Mouse (Mus musculus): ENCODE measurements around the gene Dlg2. TPM values are rescaled to one million over a fixed set of nuclear protein-coding genes. Genes with fewer than 3 reads are reported as not detected.
A peak's percentile ranks its signal among the peaks of the same experiment; 100 is the strongest.

Dlg2 gene
- total RNA-seq, 2 experiments from 2014 or later = 2.7 to 2.9 TPM

DNA sequence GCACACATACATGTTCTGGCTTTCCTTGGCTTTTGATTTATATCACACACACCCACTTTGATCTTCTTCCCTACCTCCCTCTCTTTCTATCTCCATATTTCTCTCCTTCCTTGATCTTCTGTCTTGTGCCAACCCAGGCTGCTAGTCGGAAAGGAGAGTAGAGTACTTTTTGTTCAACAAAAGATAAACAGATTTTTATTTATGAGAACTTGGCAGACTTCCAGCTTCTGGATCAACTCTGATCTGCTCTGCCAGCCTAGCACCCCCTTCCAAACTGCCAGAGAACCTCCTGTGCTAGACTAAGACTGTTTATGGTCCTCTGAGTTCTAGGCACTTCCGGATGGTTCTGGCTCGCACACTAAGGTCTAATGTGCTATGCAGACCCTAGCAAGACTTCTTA lies 968.3 kb downstream of the Dlg2 start:
- DNase-seq = no peak

DNA sequence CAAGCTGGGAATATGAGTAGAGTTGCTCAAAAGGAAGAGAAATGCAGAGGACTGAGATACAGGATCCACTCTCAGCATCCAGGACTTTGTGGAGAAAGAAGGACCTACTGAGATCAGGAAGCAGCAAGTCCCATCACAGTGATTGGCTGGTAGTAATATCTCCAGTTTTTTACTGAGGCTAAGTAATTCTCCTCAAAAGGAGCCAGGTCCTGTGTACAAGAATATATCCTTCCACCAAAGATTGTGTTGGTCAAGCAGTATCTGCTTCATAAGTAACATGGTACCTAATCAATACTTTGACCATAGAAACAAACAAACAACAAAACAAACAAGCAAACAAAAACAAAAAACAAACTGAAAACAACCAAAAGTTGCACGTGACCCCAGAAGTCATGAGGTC lies 980.3 kb downstream of the Dlg2 start:
- no peak for DNase-seq

DNA sequence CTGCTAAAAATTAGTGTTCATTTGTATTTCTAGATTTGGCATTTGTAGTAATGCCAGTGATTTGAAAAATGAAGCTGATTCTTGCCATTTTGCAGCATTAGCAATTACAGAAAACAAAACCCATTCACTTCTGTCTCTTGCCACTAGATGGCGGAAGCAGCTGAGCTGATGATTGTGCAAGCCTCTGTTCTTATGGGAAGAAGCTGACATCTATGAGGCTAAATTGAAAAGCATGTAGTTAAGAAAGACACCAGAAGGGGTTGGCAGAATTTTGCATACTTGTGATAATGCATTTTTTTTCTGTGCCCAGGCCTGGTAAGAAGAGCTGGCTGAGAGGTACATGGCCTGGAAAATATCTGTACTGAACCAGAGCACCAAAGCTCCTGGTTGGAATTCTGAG lies 980.7 kb downstream of the Dlg2 start:
- peak; percentile 64 for DNase-seq

DNA sequence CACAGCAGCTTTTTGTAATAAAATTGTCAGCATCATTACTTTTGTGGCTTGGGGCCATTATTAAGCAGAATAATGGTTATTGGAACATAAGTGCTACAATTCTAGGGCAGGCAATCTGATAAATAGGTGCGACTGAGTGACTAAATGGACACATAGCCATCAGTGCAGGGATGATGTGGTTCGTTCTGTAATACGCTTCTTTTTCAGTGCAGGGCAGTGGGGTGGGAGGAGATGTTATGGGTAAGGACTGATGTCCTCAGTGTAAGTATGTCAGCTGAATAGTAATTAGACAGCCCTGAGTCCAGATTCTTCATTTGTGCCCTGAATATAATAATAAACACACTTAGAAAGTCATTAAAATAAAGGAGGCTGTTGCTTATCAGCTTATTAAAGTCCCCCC lies 984.9 kb downstream of the Dlg2 start:
- DNase-seq = no peak

DNA sequence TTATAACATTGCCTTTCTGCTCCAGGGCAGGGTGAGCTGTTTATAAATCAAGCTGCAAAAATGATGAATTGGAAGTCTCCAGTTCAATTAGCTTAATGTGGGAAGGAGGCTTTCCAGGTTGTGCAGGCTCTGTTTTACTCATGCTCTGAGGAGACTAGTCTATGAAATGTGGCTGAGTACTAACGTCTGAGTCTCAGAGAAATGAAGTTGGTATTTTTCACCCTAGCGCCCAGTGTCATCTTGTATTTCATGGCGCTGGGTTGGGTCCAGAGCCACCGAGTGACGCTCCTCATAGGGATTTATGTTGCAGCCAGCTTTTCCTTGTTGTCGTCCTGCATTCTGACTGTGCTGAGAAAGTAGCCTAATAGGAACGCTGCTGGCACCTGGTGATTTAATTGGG lies 986.8 kb downstream of the Dlg2 start:
- no peak for DNase-seq

DNA sequence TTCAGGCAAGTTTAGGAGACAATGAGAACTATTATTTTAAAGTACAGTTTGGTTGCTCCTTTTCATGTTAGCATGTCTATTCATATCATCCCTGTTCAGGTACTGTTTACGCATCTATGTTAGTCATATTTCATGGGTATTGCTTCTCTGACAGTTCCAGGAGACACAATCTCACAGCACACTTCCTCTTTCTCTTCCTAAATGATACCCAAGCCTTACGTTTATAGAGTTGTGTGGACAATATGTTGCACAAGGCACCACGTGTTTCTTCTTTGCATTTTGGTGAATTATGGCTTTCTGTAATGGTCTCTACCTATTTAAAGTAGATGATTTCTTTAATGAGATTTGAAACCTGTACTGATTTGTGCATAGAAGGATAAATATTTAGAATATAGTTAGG lies 990.6 kb downstream of the Dlg2 start:
- DNase-seq = no peak

DNA sequence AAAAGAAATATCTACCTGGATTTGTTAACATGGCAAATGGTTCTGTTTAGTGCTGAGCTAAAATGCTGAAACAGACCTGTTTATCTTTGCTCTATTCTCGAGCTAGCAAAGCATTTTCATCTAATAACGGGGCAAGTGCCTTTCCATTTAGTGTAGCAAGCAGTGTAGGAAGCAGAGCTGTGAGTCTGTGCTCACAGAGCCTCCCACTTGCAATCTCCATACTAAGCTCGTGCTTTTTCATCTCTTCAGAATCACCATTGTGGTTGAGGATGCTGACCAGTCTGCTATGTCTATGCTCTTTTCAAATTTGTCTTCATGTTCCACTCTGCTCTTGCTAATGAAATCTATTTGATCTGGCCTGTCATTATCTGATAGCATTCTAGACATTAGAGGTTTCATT lies 1002.7 kb downstream of the Dlg2 start:
- no peak for DNase-seq

DNA sequence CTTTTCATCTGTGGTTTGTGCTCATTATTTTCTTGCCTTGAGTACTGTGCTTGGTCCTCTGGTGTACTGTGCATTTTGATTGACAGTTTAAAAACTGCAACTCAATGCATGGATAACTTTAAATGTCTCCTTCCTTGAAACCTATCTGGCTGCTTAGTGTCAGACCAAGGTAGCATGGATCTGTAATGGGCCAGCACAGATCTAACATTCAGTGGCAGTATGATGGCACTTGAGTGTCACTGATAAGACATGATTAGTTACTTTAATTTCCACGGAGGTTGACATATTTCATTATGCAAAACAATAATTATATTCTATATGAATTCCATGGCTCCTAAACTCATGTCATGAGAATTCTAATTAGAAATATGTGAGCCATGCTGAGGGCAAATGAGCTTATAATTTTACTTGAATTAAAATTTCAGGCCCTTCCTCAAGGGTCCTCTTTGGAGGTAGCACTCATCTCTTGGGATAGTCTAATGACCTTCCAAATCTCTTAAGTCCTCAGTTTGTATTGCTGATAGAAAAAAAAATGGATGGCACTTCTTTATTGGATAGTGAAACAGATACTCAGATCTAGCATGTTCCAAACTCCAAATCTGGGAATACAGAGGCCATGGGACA lies 1005.2 kb downstream of the Dlg2 start:
- DNase-seq = no peak

DNA sequence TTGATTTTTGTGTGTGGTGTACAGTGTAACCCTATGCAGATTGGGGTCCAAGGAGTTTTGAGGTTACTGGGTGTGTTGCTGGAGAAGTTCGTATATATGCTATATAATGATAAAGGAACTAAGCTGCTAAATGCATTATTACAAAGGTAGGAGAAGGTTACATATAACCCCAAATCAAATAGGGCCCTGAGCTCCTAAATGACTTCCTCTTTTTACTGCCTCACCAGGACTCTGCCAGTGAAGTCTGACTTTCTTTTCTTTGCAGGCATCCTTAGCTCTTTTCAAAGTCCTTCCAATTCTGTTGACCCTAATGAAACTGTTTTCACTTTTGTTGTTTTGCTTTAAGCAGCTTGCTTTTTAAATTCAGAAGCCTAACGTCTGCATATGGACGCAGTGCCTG lies 1016.8 kb downstream of the Dlg2 start:
- DNase-seq = no peak

DNA sequence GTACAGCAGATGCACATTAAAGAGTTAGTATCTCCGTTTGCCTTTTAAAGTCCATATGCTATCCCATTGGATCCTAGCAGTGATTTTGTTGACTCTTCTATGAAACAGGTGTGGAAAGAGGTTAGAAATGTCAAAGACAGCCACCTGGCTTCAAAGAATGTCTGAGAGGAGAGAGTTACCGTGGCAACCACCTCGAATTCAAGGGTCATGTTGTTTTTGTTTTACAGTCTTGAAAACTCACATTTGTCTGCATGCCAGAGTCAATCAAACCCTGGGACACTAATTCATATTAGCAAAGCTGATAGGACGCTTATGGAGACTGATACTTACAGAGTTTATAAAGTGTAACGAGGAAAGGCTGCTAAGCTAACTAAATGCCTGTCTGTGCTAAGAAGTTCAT lies 1019.1 kb downstream of the Dlg2 start:
- DNase-seq = no peak

DNA sequence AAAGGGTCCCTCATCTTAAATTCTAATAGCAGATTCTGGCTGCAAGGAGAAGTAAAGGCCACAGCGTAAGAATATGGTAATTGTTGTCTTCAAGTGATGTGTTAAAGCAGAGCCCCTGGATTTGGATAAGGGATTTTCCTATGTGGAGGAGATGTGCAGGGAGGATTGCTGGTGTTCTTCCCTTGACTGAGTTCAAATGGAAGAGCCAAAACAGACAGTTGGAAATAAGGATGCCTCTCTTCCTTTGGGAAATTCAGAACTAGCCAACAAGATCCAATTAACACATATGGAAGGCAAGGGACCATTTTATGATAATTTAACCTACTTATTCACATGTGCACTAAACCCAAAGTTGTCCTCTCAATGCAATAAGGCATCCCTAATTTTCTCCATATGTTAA lies 1034.6 kb downstream of the Dlg2 start:
- no peak for DNase-seq

DNA sequence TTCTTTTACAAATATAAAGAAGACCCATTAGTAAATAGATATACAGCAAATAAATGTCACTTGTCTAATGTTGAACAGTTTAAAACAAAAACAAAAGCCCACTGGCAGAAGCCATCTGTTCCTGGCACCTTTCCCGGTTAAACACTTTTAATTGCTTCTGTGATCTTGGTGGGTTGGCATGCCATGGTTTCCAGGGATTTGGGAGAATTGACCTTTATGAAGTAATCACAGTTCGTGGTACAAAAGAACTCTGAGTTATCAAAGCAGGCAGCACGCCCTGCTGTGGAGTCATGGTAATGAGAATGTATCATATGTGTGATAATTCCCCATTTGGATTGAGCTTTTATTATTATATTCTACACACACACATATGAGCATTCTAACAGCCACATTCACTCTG lies 1038.0 kb downstream of the Dlg2 start:
- DNase-seq = no peak

DNA sequence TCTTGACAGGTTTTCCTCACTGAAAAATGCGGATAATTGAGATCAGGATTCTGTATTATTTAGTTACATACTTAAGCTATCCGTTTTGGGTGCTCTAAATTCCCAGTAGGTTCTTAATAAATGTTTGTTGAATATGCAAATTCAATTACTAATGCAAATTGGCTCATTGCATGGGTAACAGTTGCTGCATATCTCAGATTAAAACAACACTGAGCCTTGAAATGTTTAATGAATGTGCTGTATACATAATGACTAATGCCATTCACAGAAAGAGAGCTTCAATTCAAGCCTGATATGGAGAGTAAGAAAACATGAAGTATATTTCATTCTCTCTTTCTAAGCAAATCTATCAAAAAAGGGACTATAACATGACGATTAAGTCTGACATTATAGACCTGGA lies 1039.8 kb downstream of the Dlg2 start:
- DNase-seq = no peak

DNA sequence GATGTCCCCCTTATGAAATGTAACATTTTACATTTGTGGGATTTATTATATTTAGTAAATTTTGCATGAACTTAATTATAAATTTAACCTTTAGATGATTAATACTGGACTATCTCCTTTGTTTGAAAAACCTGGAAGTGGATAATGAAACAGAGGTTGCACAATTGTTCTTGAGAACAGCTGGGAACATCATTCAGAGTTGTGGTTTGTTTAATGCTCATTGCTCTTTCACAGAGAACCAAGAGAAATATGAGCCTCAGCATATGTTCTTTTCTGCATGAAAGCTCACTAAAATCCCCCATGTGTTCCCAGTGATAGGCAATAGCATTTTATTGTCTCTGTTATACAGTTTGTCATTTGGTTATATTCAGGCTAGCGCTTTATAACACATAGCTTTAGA lies 1049.4 kb downstream of the Dlg2 start:
- DNase-seq = no peak

DNA sequence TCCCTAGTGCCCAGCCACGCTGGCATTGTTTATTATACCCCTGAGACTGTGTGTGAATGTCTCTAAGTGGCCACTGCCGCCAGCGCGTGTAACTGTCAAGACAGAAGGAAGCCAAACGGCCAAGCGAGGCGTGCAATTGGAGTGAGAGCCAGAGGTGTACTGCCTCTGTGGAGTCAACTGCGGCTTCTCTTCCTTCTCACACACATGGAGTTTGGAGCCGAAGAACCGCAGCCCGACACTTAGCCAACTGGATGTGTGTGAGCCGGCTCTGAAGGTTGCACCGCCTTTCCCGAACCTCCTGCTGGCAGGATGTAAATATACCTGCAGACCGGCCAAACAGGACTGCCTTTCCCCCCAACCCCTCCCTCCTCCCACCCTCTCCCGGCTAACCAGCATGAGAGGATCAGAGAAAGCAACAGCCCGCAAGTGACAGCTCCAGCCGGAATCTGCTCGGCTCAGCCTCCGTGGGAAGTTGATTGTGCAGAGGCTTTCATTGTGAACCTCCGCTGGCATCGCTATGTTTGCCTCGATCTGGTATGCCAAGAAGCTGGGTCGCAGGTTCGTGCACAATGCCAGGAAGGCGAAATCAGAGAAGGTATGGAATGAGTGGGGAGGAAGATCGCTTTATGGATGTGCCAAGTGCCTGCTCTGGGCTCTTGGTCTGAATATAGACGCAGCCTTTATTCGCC lies 1066.3 kb downstream of the Dlg2 start:
- peak; percentile 4 for DNase-seq

DNA sequence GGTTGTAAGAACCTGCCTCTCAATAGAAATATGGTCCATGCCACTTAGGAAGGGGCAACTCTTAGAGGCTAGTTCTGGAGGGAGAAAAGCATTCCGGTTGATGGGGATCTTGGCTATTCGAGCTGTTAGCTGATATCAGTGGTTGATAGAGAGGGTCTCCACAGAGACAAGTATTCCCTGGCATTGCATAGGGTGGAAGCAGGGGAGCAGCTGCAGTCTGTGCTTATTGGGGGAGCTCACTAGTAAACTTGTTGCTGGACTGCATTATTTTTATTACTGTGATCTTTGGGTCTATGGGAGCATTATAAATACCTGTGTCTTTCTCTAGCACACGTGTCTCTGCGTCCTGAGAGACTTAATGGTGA lies 1066.8 kb downstream of the Dlg2 start:
- no peak for DNase-seq

DNA sequence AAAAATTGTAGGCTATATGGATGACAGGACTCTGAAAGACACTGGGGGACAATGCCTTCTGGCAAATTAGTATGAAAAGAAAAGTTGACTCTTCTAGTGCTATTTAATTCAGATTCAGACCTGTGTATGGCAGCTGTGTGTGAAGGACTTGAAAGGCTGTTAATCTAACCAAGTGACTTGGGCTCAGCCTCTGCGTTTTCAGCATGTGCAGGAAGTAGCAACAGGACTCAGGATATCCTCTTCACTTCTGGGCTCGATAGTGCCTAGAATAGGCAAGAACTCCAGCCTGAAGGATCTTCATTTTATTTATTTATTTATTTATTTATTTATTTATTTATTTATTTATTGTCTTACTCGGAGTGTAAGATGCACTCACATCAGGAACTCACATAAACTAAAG lies 1068.1 kb downstream of the Dlg2 start:
- DNase-seq = no peak

DNA sequence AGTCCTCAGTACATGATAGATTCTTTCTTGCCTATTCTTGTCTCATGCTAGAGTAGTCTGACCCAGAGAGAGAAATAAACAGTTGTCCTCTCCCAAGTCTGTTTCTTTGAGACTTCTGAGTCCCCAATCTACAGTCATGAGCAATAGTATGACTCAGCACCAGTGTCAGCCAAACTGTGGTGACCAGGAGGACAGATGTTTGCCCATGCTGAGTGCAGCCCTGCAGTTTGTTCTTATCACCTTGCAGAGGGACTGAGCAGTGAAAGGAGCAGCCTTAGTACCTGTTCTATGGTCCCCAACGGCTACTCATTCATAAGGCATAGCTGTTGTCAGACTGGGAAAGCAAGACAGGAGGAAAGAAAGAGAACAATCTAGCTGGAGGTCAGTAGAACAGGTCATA lies 1072.3 kb downstream of the Dlg2 start:
- DNase-seq = no peak

DNA sequence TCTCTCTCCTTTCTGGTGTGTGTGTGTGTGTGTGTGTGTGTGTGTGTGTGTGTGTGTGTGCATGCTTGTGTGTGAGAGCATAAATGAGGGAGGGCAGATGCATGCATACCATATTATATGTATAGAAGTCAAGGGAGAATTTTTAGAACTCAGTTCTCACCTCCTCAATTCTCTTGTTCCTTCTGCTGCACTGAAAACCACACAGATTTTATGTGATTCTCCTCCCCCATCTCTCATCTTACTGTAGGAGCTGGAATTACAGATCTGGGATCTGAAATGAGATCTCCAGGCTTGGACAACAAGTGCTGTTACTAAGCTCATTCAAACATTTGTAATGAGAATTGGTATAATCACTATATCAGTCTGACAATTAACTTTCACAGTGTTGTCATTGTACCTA lies 1081.1 kb downstream of the Dlg2 start:
- DNase-seq = no peak

DNA sequence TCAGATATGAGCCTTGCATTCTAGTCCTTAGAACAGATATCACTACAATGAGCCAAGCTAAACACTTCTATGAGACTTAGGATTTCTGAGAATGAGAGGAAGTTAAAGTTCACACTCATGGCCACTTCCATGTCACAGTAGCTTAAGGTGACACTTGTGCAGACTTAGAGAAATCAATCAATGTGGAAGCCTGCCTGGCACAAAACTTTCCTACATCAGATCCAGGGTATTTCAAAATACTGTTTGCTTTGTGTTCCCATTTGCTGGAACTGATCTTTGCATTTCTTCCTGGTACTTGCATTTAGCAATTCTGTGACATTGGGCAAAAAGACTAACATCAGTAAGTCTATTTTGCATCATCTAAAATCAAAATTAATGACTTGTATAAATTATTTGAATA lies 1091.0 kb downstream of the Dlg2 start:
- no peak for DNase-seq

DNA sequence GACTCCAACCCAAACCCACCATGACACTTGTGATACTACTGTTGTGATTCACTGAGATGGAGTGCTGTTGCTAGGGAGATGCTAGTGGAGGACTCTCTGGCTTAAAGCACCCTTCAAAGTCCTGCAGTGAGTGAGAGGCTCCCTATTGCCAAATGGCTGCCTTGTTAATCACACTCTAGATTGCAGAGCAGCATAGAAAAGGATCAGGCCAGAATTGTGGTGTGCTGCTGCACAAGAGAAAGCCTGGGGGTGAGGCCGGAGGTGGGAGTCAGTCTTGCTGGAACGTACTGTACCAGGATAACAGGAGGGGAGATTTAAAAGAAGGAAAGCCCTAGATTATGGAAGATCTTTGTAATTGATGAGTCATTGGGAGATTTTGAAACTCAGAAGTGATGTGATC lies 1094.5 kb downstream of the Dlg2 start:
- DNase-seq = no peak

DNA sequence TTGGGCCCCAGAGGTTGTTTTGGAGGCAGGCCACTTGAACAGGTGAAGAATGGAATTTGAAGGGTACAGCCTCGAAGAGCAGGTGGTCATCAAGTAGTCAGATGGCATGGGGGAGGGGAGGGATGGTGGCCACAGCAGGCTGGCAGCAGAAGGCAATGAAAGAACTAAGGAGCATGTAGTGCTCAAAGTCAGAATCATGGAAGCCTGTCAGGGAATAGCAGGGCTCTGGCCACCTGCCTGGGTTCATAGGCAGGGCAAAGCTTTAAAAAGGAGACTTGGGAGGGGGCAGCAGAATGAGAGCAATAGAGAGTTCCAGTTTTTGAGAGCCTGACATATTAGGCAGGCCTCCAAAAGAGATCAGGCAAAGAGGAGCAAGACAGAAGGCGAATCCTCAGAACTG lies 1096.2 kb downstream of the Dlg2 start:
- no peak for DNase-seq

DNA sequence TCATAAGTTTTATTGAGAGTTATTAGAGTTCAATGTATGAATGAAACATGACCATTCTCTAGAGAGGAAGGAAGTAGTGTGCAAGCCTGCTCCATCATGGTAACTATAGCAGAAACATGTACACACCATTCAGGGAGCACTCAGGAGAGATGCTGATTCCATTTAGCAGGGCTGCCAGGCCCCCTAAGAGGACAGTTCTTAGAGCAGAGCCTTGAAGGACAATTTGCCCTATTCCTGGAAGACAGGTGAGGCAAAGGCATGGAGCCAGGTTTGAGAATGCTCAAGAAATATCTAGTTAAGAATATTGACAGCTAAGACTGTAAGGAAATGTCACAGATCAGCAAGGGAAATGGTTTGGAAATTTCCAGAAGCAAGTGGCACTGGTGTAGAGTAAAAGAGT lies 1096.8 kb downstream of the Dlg2 start:
- DNase-seq = no peak

DNA sequence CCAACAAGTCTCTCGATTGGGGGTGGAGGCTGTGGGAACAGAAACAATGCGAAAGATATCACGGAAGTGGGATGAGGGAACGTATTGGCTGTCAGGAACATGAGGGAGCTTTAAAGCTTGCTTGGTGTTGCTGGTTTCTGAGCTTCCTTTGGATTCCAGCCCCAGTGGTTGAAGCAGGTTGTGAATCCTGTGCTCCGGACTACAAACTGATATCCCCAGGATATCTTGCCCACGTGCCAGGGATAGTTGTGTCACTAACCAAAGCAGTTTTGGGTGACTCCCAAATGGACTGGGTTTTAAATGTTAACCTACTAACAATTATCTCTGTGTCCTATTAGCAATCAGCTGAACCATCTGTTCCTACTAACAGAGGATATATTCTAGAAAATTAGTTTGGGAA lies 1099.7 kb downstream of the Dlg2 start:
- DNase-seq = no peak

DNA sequence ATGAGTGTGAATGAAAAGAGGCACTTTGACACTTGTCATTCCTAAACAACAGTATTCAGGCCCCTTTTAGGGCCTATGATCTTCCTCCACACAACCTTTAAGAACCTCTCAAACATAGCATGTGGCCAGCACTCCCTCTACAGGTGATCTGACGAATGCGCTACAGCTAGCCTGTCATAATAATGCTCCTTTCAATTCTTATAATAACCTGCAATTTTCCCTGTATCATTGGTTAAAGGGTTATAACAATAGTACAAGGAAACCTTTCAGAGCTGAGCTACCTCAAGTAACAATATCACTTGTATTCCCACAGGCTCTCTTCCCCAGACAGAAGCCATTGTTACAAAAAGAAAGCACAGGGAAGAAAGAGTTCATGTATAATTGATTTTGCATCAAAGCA lies 1105.7 kb downstream of the Dlg2 start:
- DNase-seq = no peak

Data from heart, postnatal 4 days (tissue).